In the genomic region with DNA sequence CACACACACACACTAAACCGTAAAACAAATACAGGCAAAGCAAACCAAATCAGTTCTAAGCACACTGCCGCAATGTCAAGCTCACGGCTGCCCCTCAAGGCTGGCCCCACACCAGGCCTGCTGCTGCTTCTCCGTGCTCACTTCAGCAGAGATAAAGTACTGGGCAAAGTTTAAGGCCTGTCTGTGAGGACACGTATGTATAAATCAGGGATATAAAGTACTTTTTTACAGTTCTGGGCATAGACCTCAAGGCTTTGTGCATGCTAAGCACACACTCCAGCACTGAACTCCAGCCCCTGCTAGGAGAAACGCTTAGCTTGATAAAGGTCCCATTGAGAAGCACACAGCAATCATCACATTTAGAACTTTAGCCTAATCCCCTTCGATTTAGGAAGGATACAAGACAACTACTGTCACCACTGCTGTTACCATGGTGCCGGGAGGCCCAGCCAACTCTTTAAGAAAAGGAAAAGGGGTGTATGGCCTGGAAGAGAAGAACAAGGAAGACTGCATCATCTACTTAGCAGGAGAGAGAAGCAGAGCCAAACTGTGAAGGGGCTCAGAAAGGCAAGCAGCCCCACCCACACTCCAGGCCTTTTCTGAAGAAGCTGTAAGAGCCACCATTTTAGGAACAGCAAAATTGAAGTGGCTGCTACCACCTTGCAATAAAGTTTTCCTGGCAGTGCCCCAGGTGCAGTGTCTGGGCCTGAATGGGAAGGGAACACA, we compare ENCODE assay signal across 9 mouse cellular contexts. TPM values are rescaled to one million over a fixed set of nuclear protein-coding genes. Genes with fewer than 3 reads are reported as not detected.
DNase-seq lines count a peak whose midpoint lies in the region; ATAC-seq lines count a peak whose summit lies in the region.
"Had no signal": no experiment of that assay in that cellular context is flagged by ENCODE, and none has a peak within 500 bp of the region (broad histone marks: within the 10 kb centered on the region; RNA-seq: fewer than 3 reads in every experiment).

No protein-coding gene starts in this region.

- no peak overlapping the region for H3K4me3 ChIP-seq in neural tube, embryonic 11.5 days (ENCODE audit: low read depth, low read length)
- H3K4me3 ChIP-seq in hindbrain, embryonic 14.5 days (replicated peaks; ENCODE audit: low read length), result no peak overlapping the region
- no peak overlapping the region for H3K4me3 ChIP-seq in stomach, embryonic 16.5 days (replicated peaks; ENCODE audit: low read length)

- no peak overlapping the region for H3K9ac ChIP-seq in neural tube, embryonic 11.5 days (ENCODE audit: low read length)
- H3K9ac ChIP-seq in hindbrain, embryonic 14.5 days, result no peak overlapping the region
- peak overlapping the region; percentile 23; the same call in 1 of the 2 replicates for H3K9ac ChIP-seq in stomach, embryonic 16.5 days (ENCODE audit: low read length)

- 0 out of 2 replicates have a peak overlapping the region, but pooled peaks have one; percentile 39 for H3K27ac ChIP-seq in neural tube, embryonic 11.5 days (ENCODE audit: low read depth, low read length)
- H3K27ac ChIP-seq in hindbrain, embryonic 14.5 days, result peak overlapping the region; percentile 58
- peak overlapping the region; percentile 79 for H3K27ac ChIP-seq in stomach, embryonic 16.5 days (ENCODE audit: low read length)

- WGBS in neural tube, embryonic 11.5 days, result 71% methylated on average over 8 of the region's 8 CpGs
- WGBS in hindbrain, embryonic 14.5 days, result 57% methylated on average over 8 of the region's 8 CpGs
- 26% methylated on average over 8 of the region's 8 CpGs for WGBS in stomach, embryonic 16.5 days

- ATAC-seq in neural tube, embryonic 11.5 days (ENCODE audit: insufficient read depth, low FRiP score, low TSS enrichment), result 0 out of 2 replicates have a peak, but pooled peaks have one; percentile 27
- peak; percentile 77 for ATAC-seq in hindbrain, embryonic 14.5 days (ENCODE audit: low FRiP score)
- peak; percentile 69; the same call in 1 of the 2 replicates for ATAC-seq in stomach, embryonic 16.5 days (ENCODE audit: insufficient read depth, low FRiP score)

- no peaks in the 10 kb centered on the region for H3K4me1 ChIP-seq in neural tube, embryonic 11.5 days (ENCODE audit: control insufficient read depth, insufficient read depth, low read length)
- no peaks in the 10 kb centered on the region for H3K4me1 ChIP-seq in hindbrain, embryonic 14.5 days (replicated peaks; ENCODE audit: control insufficient read depth, insufficient read depth, low read length)
- peaks cover 7% of the 10 kb centered on the region; the same call in 1 of the 2 replicates for H3K4me1 ChIP-seq in stomach, embryonic 16.5 days (ENCODE audit: control insufficient read depth, insufficient read depth, low read length)

- no peak for DNase-seq in neural tube, embryonic 11.5 days (ENCODE audit: low spot score)
- DNase-seq in neural tube, embryonic 10.5 days (ENCODE audit: extremely low spot score, low spot score), result no peak
- peak; percentile 34 for DNase-seq in hindbrain, embryonic 14.5 days (ENCODE audit: low spot score)
- DNase-seq in lung, postnatal 10 days, result peak; percentile 45
- DNase-seq in kidney, adult 11 months, result no peak
- DNase-seq in frontal cortex, postnatal 36 days (ENCODE audit: low spot score in 2 of 2), result no peak
- no peak for DNase-seq in cerebellum, postnatal 14 days
- DNase-seq: cerebellum, adult 2 months had no signal

- H3K27me3 ChIP-seq in neural tube, embryonic 11.5 days (ENCODE audit: control insufficient read depth, insufficient read depth, low read length), result no peaks in the 10 kb centered on the region
- no peaks in the 10 kb centered on the region for H3K27me3 ChIP-seq in hindbrain, embryonic 14.5 days (ENCODE audit: control insufficient read depth, insufficient read depth, low read length)
- no peaks in the 10 kb centered on the region for H3K27me3 ChIP-seq in stomach, embryonic 16.5 days (ENCODE audit: control insufficient read depth, insufficient read depth, low read length)

- no peaks in the 10 kb centered on the region for H3K9me3 ChIP-seq in neural tube, embryonic 11.5 days (ENCODE audit: control insufficient read depth, low read length)
- H3K9me3 ChIP-seq in hindbrain, embryonic 14.5 days (ENCODE audit: control insufficient read depth, low read length), result no peaks in the 10 kb centered on the region
- H3K9me3 ChIP-seq in stomach, embryonic 16.5 days (replicated peaks; ENCODE audit: control insufficient read depth, low read length), result no peaks in the 10 kb centered on the region

- no peaks in the 10 kb centered on the region for H3K36me3 ChIP-seq in neural tube, embryonic 11.5 days (ENCODE audit: control insufficient read depth, insufficient read depth, low read length)
- H3K36me3 ChIP-seq in hindbrain, embryonic 14.5 days (replicated peaks; ENCODE audit: control insufficient read depth, insufficient read depth), result no peaks in the 10 kb centered on the region
- no peaks in the 10 kb centered on the region for H3K36me3 ChIP-seq in stomach, embryonic 16.5 days (ENCODE audit: control insufficient read depth, insufficient read depth, low read length)

- no peak overlapping the region for H3K4me2 ChIP-seq in neural tube, embryonic 11.5 days (ENCODE audit: low read depth)
- no peak overlapping the region for H3K4me2 ChIP-seq in hindbrain, embryonic 14.5 days (replicated peaks)
- no peak overlapping the region for H3K4me2 ChIP-seq in stomach, embryonic 16.5 days (ENCODE audit: low read depth, low read length)

RNA-seq across cellular contexts. Expression of a gene that starts 9.4 kb away (rescaled TPM):
- 108 and 125 TPM in 2 replicates for polyA plus RNA-seq in neural tube, embryonic 11.5 days (2014; fragmentation: Nextera tagmentation; extraction: Ambion mirVana)
- 119 and 135 TPM in 2 replicates for polyA plus RNA-seq in hindbrain, embryonic 14.5 days (2014; fragmentation: Nextera tagmentation; extraction: Ambion mirVana)
- polyA plus RNA-seq in stomach, embryonic 16.5 days (2015; fragmentation: Nextera tagmentation; extraction: Ambion mirVana), result 51.9 and 55.3 TPM in 2 replicates

RNA-seq across cellular contexts. Expression of a gene that starts 37.5 kb away (rescaled TPM):
- polyA plus RNA-seq in neural tube, embryonic 11.5 days (2014; fragmentation: Nextera tagmentation; extraction: Ambion mirVana), result 83.4 and 84.7 TPM in 2 replicates
- polyA plus RNA-seq in hindbrain, embryonic 14.5 days (2014; fragmentation: Nextera tagmentation; extraction: Ambion mirVana), result 43.8 and 43.9 TPM in 2 replicates
- polyA plus RNA-seq in stomach, embryonic 16.5 days (2015; fragmentation: Nextera tagmentation; extraction: Ambion mirVana), result 60.6 and 69.3 TPM in 2 replicates

RNA-seq across cellular contexts. Expression of a gene that starts 49.6 kb away (rescaled TPM):
- polyA plus RNA-seq in neural tube, embryonic 11.5 days (2014; fragmentation: Nextera tagmentation; extraction: Ambion mirVana), result 286 and 291 TPM in 2 replicates
- 288 and 307 TPM in 2 replicates for polyA plus RNA-seq in hindbrain, embryonic 14.5 days (2014; fragmentation: Nextera tagmentation; extraction: Ambion mirVana)
- 166 and 167 TPM in 2 replicates for polyA plus RNA-seq in stomach, embryonic 16.5 days (2015; fragmentation: Nextera tagmentation; extraction: Ambion mirVana)

RNA-seq across cellular contexts. Expression of a gene that starts 49.7 kb away (rescaled TPM):
- polyA plus RNA-seq in neural tube, embryonic 11.5 days (2014; fragmentation: Nextera tagmentation; extraction: Ambion mirVana), result 36.7 and 40.5 TPM in 2 replicates
- 86.1 and 87.0 TPM in 2 replicates for polyA plus RNA-seq in hindbrain, embryonic 14.5 days (2014; fragmentation: Nextera tagmentation; extraction: Ambion mirVana)
- 41.1 and 43.8 TPM in 2 replicates for polyA plus RNA-seq in stomach, embryonic 16.5 days (2015; fragmentation: Nextera tagmentation; extraction: Ambion mirVana)

Comparison
In these comparisons a context has a peak if more than half of its experiments do, and no peak if none do; other contexts are left out.
1. ATAC-seq: peak in every context shown above with its lines; median percentile 77 in hindbrain, embryonic 14.5 days; 69 in stomach, embryonic 16.5 days; 27 in neural tube, embryonic 11.5 days.
2. DNase-seq: peak in hindbrain, embryonic 14.5 days (single experiment) and lung, postnatal 10 days (single experiment); none in neural tube, embryonic 11.5 days (single experiment), neural tube, embryonic 10.5 days (single experiment), kidney, adult 11 months (single experiment), frontal cortex, postnatal 36 days (0 of 2) and cerebellum, postnatal 14 days (0 of 2).
3. Peak in every context shown above with its lines, with median percentiles within 50 percentile points of each other: H3K27ac ChIP-seq.